Mouse (Mus musculus) ES-E14 (cell line): ENCODE measurements around the gene Tpst1. TPM values are rescaled to one million over a fixed set of nuclear protein-coding genes. Genes with fewer than 3 reads are reported as not detected.

ENCODE experiments used
- DNase-seq: peaks from one replicate; pipeline ENCODE4 v3.0.0-alpha.2; 2013; ENCODE audit warnings: low read depth, low spot score
- H3K27ac ChIP-seq: 2 replicates; pipeline ENCODE4 v1.5.1; 2012; ENCODE audit warnings: low read depth, mild to moderate bottlenecking, low read length, moderate library complexity, mixed read lengths; ENCODE audit not compliant: poor library complexity, insufficient read depth, severe bottlenecking
- H3K36me3 ChIP-seq: 2 replicates; pipeline ENCODE4 v1.6.1; 2012; ENCODE audit warnings: mild to moderate bottlenecking, low read length, moderate library complexity, mixed read lengths; ENCODE audit not compliant: control insufficient read depth, poor library complexity, insufficient read depth, severe bottlenecking
- H3K4me1 ChIP-seq, 2 experiments: fragments of 150-350 bp in 1 of 2; sonication (generic) in 1 of 2; 2 replicates each; pipeline ENCODE4 v1.6.1; 2012; ENCODE audit warnings: low read length in 2 of 2, mild to moderate bottlenecking in 1 of 2, mixed read lengths in 1 of 2; ENCODE audit not compliant: control insufficient read depth in 2 of 2, insufficient read depth in 2 of 2, poor library complexity in 1 of 2
- H3K4me3 ChIP-seq, 2 experiments: fragments of 150-350 bp in 1 of 2; sonication (generic) in 1 of 2; 2 replicates each; pipeline ENCODE4 v1.5.1; 2012; ENCODE audit warnings: low read length in 2 of 2, low read depth in 1 of 2, mild to moderate bottlenecking in 1 of 2, mixed read lengths in 1 of 2; ENCODE audit not compliant: insufficient read depth in 1 of 2, poor library complexity in 1 of 2, severe bottlenecking in 1 of 2
- H3K9ac ChIP-seq: 2 replicates; pipeline ENCODE4 v1.6.1; 2012; ENCODE audit warnings: low read depth, mild to moderate bottlenecking, low read length, mixed read lengths; ENCODE audit not compliant: poor library complexity, insufficient read depth, severe bottlenecking
- H3K9me3 ChIP-seq: fragments of 150-350 bp; sonication (generic); 2 replicates; pipeline ENCODE4 v1.6.1; 2012; ENCODE audit warnings: low read depth, mild to moderate bottlenecking, low read length; ENCODE audit not compliant: control insufficient read depth, insufficient read depth
- CHD2 ChIP-seq: IDR thresholded peaks from 2 replicates; pipeline ENCODE4 v1.6.1; 2014; ENCODE audit warnings: mild to moderate bottlenecking, low read depth, low read length, inconsistent platforms
- HCFC1 ChIP-seq: IDR thresholded peaks from 2 replicates; pipeline ENCODE4 v1.6.1; 2012; ENCODE audit warnings: low read length, inconsistent platforms, borderline replicate concordance; ENCODE audit not compliant: insufficient read depth
- MAFK ChIP-seq: IDR thresholded peaks from 2 replicates; pipeline ENCODE4 v1.6.1; 2014; ENCODE audit warnings: mild to moderate bottlenecking, low read depth, low read length, inconsistent platforms; ENCODE audit not compliant: insufficient read depth
- ZC3H11A ChIP-seq: IDR thresholded peaks from 2 replicates; pipeline ENCODE4 v1.6.1; 2012; ENCODE audit warnings: low read depth, mild to moderate bottlenecking, inconsistent platforms, low read length, borderline replicate concordance
- ZNF384 ChIP-seq: IDR thresholded peaks from 2 replicates; pipeline ENCODE4 v1.6.1; 2012; ENCODE audit warnings: low read depth, low read length, inconsistent platforms
- in situ Hi-C, 2 experiments: fragments of 600-800 bp; cut with MboI; formaldehyde crosslinking; loops; one replicate each; pipeline ENCODE4 v1.15.1; 2025; ENCODE audit warnings: low sequenced_read_pairs in 2 of 2, inconsistent platforms in 1 of 2; ENCODE audit not compliant: unreplicated experiment in 2 of 2
- total RNA-seq: library from RNA; depleted of rRNA; stranded (reverse); fragments of 300-350 nt; gene quantifications from 2 replicates; pipeline ENCODE4 v1.2.3, GENCODE M21; 2012

Gene Tpst1
- total RNA-seq, 1 experiment = 51.4 TPM

- no peak overlapping the region for H3K27ac ChIP-seq
- no peak overlapping the region for H3K4me3 ChIP-seq
- peaks cover 4% of the 10 kb centered on the region; the same call in 1 of the 2 replicates for H3K36me3 ChIP-seq
- DNase-seq = peak; percentile 80
- H3K4me1 ChIP-seq = peaks cover 1 to 2% of the 10 kb centered on the region in 2 experiments; a peak in 1 of 4 replicates
- in situ Hi-C loops = no loop called here
- H3K9me3 ChIP-seq = no peaks in the 10 kb centered on the region
- no peak for TF ChIP-seq HCFC1
- no peak for TF ChIP-seq MAFK
- TF ChIP-seq ZNF384 = no peak
- TF ChIP-seq CHD2 = no peak
- TF ChIP-seq ZC3H11A = no peak
- no peak overlapping the region for H3K9ac ChIP-seq
These were observed 23.6 kb downstream of the Tpst1 start for GRCm38 (mm10) chr5:130096754-130097153.

- in situ Hi-C loops = no loop called here
- no peak for TF ChIP-seq CHD2
- no peak for TF ChIP-seq HCFC1
- TF ChIP-seq ZC3H11A = no peak
- no peak for TF ChIP-seq MAFK
- no peak for TF ChIP-seq ZNF384
- H3K27ac ChIP-seq = no peak overlapping the region
These were observed 24.7 kb downstream of the Tpst1 start for GRCm38 (mm10) chr5:130097837-130098236.

GRCm38 (mm10) chr5:130101724-130102123, 28.6 kb downstream of the Tpst1 start:
- Histone ChIP-seq H3K4me1 (peaks cover 0 to 2% of the 10 kb centered on the region in 2 experiments; a peak in 1 of 4 replicates), H3K27ac (no peak overlapping the region), H3K9ac (no peak overlapping the region), H3K4me3 (0 out of 4 replicates have a peak overlapping the region, but pooled peaks of 1 of the 2 experiments have one; percentile 43), H3K9me3 (no peaks in the 10 kb centered on the region), H3K36me3 (peaks cover 10% of the 10 kb centered on the region; the same call in 1 of the 2 replicates)
- in situ Hi-C loops = no loop called here
- TF ChIP-seq CHD2 (no peak), ZC3H11A (no peak), ZNF384 (no peak), MAFK (no peak), HCFC1 (no peak)
- no peak for DNase-seq

More at GRCm38 (mm10) chr5:130097837-130098236, 24.7 kb downstream of the Tpst1 start:
- Histone ChIP-seq H3K4me3 (no peak overlapping the region), H3K4me1 (peaks cover 1 to 2% of the 10 kb centered on the region in 2 experiments; a peak in 1 of 4 replicates), H3K36me3 (peaks cover 6% of the 10 kb centered on the region; the same call in 1 of the 2 replicates), H3K9me3 (no peaks in the 10 kb centered on the region), H3K9ac (no peak overlapping the region)
- DNase-seq = no peak

- H3K4me3 ChIP-seq = no peak overlapping the region
- in situ Hi-C loops = no loop called here
- TF ChIP-seq ZC3H11A = no peak
- H3K36me3 ChIP-seq = peaks cover 14% of the 10 kb centered on the region
- H3K9me3 ChIP-seq = no peaks in the 10 kb centered on the region
- DNase-seq = no peak
- H3K4me1 ChIP-seq = no peaks in the 10 kb centered on the region
- no peak overlapping the region for H3K27ac ChIP-seq
- H3K9ac ChIP-seq = no peak overlapping the region
These were observed 36.2 kb downstream of the Tpst1 start for GRCm38 (mm10) chr5:130109348-130109747.
